Mouse (Mus musculus) frontal cortex, postnatal 25 days (tissue): ENCODE measurements around the gene Cts6.
"Not testable (repeated sequence)": the region's sequence is repeated elsewhere in the genome, so short reads cannot be mapped to it uniquely, and the experiment has no call there.

ENCODE experiments used
- DNase-seq, 2 experiments: peaks; one replicate each; pipeline ENCODE4 v3.0.0; 2022; ENCODE audit warnings: low spot score in 2 of 2

The Cts6 gene

DNA sequence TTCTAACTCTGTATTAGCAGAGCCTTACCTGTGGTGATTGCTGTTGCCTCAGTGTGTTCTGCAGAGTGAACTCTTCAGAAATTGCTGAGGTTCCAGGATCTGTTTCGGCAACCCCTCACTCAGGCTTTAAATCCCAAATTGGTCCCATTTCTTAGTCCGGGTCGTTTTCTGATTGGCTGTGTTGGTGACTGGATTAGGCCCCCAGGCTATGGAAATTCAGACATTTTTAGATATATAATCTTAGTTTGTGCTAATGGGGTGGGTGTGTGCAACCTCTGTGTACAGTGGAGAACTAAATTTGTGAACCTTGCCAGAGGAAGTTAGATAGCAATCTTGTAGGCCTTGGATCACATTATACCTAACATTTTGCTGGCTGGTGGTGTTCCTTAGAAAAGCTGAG, at the start of gene Cts6:
Cts6 (minus strand) TSS at position 101 of the 400 bp plus-strand sequence.
- no peak for DNase-seq

DNA sequence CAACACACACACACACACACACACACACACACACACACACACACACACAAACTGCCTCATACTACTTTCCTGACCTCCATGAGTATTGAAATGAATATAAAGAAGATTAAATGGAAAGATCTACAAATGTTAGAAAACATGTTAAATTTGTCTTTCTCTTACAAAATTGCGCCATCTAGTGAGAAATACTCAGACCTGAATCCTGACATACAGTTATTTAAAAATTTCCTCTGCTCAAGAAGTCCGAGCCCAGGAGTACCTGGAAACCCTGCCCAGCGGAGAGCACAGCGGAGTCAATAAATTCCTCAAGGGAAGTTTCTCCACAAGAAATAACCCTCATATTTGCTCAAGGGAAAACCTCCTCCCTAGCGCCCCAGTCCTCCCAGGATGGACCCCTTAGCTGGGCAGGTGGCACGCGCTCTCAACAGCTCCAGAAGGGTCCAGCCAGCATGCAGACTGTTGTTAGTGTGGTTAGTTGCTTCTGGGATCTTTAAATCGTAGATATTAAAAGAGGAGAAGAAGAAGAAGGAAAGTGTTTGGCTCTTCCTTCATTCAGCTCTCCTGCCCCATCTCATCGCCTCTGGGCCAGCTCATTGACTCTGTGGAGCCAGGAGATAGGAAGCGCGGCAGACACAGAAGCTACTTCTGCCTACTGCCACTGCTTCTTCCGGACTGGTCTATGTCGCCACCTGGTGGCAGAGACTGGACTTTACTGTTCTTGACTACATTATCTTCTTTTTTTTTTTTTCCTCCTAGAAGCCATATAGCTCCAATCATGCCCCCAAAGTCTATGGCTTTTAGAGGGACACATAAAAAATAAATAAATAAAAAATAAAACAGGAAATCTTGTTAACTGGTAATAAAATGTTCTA, 38.1 kb upstream of the Cts6 start:
- peak; percentile 3 to 5 for DNase-seq

- not testable (repeated sequence) for DNase-seq
Observed at GRCm38 (mm10) chr13:61185151-61185933, 17.9 kb downstream of the Cts6 start.

DNA sequence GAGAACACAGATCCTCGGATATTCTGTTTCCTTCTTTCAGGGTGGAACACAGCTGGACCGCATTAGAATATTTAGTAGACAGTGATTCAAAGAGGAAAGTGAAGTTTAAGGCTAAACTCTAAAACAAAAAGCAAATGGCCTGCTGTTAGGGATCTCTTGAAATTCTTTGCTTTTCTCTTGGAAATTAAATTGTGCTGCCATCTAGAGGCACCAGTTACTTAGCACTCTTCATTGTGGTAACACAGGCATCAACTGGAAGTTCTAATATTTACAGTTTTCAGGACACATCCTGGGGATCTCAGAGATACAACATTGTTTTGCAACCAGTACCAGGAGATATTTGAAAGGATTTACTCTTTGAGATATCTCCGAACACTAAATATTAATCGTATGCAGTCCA, 38.6 kb downstream of the Cts6 start:
- no peak for DNase-seq

DNA sequence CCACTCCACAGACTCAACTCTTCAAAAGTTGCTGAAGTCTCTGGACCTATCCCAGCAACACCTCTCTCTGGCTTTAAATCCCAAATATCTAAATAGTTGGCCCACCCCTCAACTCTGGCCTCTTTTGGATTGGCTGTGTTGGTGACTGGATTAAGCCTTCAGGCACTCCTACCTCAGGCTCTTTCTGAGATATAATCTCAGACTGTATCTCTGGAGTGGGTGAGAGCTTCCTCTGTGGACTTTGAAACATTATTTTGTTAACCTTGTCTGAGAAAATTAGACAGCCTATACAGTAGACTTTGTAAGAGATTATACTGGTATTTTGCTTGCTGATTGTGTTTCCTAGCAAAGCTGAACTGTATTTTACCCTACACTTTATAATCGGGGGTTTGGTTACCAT, 39.1 kb downstream of the Cts6 start, which contains the start of gene Ctsr:
Ctsr (minus strand) TSS at position 101 of the 400 bp plus-strand sequence.
- no peak for DNase-seq
